Mouse (Mus musculus): Measurements from ENCODE around the gene Rnf222. TPM values are rescaled to one million over a fixed set of nuclear protein-coding genes. Genes with fewer than 3 reads are reported as not detected.

Gene Rnf222
- polyA plus RNA-seq (2017; shearing (Covaris generic)): not detected

GRCm38 (mm10) chr11:68888253-68888652, at the start of gene Rnf222:
Gene Rnf222 (plus strand): TSS chr11:68888553.

GRCm38 (mm10) chr11:68871748-68872147, 16.6 kb upstream of the Rnf222 start, which contains the start of gene Ndel1:
Gene Ndel1 (minus strand): TSS chr11:68871858.

GRCm38 (mm10) chr11:68901351-68902046, 13.1 kb downstream of the Rnf222 start, which contains the start of gene Rpl26:
Gene Rpl26 (plus strand): TSS chr11:68901583.

GRCm38 (mm10) chr11:68926981-68927380, 38.6 kb downstream of the Rnf222 start, which contains the start of gene Odf4:
Gene Odf4 (minus strand): TSS chr11:68927081.

Other genes starting within 250 kb of the Rnf222 start
- 1.6 TPM for gene Myh10, start 197.0 kb upstream of the Rnf222 start, polyA plus RNA-seq (2017; shearing (Covaris generic))
- 167 TPM for gene Ndel1, start 16.7 kb upstream of the Rnf222 start, polyA plus RNA-seq (2017; shearing (Covaris generic))
- 834 TPM for gene Rpl26, start 13.0 kb downstream of the Rnf222 start, polyA plus RNA-seq (2017; shearing (Covaris generic))
- not detected for gene Odf4, start 38.5 kb downstream of the Rnf222 start, polyA plus RNA-seq (2017; shearing (Covaris generic))
- gene Arhgef15, start 68.9 kb downstream of the Rnf222 start, polyA plus RNA-seq (2017; shearing (Covaris generic)): not detected
- gene Slc25a35, start 79.6 kb downstream of the Rnf222 start, polyA plus RNA-seq (2017; shearing (Covaris generic)): 4.2 TPM
- 8.2 TPM for gene Rangrf, start 86.6 kb downstream of the Rnf222 start, polyA plus RNA-seq (2017; shearing (Covaris generic))
- 2.6 TPM for gene Pfas, start 119.9 kb downstream of the Rnf222 start, polyA plus RNA-seq (2017; shearing (Covaris generic))
- gene Ctc1, start 127.4 kb downstream of the Rnf222 start, polyA plus RNA-seq (2017; shearing (Covaris generic)): 15.3 TPM
- gene Aurkb, start 157.1 kb downstream of the Rnf222 start, polyA plus RNA-seq (2017; shearing (Covaris generic)): 0.87 TPM
- gene Borcs6, start 171.2 kb downstream of the Rnf222 start, polyA plus RNA-seq (2017; shearing (Covaris generic)): 6.9 TPM
- 6.6 TPM for gene Tmem107, start 182.3 kb downstream of the Rnf222 start, polyA plus RNA-seq (2017; shearing (Covaris generic))
- gene Vamp2, start 199.9 kb downstream of the Rnf222 start, polyA plus RNA-seq (2017; shearing (Covaris generic)): 282 TPM
- gene Per1, start 206.7 kb downstream of the Rnf222 start, polyA plus RNA-seq (2017; shearing (Covaris generic)): 136 TPM
- 0.41 TPM for gene Hes7, start 231.9 kb downstream of the Rnf222 start, polyA plus RNA-seq (2017; shearing (Covaris generic))
- not detected for gene 9130213A22Rik, start 234.0 kb downstream of the Rnf222 start, polyA plus RNA-seq (2017; shearing (Covaris generic))
- 0.36 TPM for gene Aloxe3, start 237.3 kb downstream of the Rnf222 start, polyA plus RNA-seq (2017; shearing (Covaris generic))